Mouse (Mus musculus) 416B (cell line): ENCODE data around the gene Magi1.

Source experiments
- DNase-seq: peaks from one replicate; pipeline ENCODE4 v3.0.0; 2011; ENCODE audit warnings: low read depth

Gene Magi1

GRCm38 (mm10) chr6:94158119-94158848 lies 125.4 kb downstream of the Magi1 start:
- DNase-seq: no peak

DNA sequence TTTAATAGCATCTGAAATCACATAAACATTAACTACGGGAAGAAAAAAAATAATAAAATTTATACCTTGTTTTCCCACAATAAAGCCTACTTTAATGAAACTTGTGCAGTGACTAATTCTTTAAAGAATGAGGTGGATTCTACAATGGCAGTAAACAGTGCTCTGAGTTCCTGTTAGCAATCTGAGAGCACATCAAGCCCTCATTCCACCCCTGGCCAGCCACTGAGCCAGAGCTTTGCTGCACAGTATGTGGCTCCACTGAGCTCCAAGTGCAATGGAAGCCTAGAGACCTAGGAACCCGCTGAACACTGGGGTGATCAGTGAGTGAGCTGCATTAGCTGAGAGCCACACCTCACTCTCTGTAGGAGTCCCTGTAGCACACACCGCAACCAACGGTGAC lies 127.7 kb downstream of the Magi1 start:
- DNase-seq: no peak

DNA sequence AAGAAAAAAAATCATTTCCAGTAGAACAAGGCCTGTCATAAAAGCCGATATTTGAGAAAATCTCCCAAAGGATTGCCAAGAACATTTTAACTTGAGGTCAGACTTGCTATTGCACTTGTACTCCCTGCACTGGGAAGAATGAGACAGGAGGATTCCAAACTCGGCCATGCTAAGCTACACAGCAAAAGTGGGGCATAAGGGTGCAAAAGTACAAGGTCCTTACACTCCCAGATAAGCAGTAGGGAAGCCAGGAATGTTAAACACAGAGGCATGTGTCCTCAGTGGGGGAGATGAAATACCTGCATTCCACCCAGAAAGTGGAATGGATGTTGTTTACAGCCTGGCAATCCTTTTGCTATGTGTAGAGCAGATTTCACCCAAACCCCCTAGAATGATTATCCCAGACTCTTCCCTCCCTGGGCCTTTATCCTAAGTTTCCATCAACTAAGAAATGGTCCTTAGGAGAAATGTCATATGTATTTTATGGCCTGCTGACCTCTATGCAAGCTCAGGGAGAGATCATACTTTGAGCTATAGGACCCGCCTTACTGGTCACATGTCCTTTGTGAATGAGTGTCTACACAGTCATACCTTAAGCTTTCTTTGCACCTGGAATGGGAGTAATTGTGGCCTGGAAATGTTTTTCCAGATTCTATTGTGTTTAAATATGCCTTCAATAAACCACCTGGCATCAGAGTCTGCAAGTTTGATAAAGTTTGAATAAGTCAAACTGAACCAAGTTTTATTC lies 128.7 kb downstream of the Magi1 start:
- DNase-seq: no peak

GRCm38 (mm10) chr6:94152881-94153280 lies 130.8 kb downstream of the Magi1 start:
- DNase-seq: no peak

DNA sequence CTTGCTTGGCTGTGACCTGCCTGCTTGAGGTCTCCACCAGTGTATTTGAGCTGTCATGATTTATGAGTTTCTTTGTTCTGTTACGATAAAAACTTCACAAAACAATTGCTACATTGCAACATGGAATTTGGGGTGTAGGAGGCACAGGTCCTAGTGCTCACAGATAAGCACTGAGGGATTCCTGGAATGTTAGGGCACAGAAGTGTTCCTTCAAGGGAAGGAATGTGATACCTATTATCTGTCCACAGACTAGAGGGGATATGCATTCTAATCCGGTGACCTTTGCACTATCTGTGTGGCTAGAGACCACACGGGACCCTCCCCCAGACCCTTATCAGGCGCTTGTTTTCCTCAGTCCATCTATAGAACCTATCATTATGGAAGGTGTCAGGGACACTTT lies 132.8 kb downstream of the Magi1 start:
- no peak for DNase-seq

DNA sequence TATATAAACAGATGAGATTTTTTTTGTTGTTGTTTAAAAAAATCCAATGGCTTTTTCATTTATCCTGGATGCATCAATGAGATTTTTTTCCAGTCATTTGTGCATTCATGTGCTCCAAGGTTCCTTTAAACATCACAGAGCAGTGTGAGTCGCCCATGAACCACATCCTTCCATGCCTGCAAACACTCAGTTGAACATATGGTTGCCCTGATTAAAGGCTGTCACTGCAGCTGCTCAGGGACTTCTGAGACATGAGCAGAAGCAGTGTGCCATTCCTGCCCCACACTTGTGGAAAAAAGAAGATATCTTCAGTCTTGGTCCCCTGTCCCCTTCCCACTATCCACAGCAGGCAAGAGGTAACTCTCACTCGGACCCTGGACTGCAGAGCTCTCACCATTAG lies 133.9 kb downstream of the Magi1 start:
- no peak for DNase-seq

DNA sequence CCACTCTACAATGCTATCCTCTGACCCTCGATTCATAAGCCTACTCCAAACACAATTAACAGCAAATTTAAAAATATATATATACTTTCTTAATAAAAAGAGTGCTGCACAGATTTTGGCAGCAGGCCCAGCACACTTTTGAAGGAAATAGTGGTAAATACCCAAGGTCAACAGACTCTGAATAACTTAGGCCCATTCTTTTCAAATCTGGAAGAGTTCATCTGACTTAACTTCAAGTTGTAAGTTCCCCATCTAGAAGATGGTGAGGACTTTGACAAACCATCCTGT lies 137.6 kb downstream of the Magi1 start:
- no peak for DNase-seq

DNA sequence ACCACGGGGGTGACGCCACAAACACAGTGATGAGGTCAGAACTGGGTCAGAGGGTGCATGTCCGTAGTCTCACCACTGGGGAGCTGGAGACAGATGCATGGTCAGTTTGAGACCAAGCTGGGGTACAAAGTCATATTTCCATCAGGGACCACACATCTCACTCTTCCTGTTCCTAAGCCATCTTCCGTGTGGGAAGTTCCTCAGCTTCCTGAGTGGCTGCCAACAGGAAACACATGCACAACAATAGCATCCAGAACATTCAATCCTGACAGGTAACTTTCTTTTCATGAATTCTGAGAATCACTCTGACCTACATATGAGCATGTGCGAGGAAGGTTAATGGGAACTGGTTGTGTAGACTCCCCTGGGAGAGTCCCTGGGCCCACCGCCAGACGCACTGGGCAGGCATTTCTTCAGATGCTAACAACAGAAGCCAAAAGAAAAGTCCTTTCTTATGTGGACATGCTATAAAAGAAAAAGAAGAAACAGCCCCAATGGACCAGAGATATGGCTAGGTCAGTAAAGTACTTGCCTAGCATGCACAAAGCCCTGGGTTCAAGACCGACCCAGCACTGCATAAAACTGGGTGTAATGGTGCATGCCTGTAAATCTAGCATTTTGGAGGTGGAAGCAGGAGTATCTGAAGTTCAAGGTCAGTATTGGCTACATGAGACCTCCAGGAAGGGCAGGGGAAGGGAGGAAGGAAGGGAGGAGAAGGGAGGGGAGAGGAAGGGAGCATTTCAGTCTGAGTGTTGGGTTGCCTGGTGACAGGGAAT lies 138.1 kb downstream of the Magi1 start:
- no peak for DNase-seq

DNA sequence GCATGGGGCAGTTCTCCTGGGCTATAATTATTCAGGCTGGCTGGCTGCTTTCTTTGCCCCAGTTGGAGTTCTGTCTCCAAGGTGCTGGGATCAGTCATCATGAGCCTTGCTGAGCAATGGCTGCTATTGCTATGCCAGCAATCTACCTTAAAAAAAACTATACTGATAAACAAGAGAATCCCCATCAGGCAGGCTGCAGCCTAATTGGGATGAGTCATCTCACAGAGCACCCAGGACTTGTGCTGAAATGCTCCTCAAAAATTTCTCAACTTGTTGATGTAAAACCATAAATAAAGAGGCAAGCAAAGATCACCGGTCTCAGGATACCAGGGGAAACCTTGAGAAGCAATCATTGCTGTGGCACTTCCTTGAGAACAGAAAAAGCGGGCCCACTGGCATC lies 141.2 kb downstream of the Magi1 start:
- no peak for DNase-seq

DNA sequence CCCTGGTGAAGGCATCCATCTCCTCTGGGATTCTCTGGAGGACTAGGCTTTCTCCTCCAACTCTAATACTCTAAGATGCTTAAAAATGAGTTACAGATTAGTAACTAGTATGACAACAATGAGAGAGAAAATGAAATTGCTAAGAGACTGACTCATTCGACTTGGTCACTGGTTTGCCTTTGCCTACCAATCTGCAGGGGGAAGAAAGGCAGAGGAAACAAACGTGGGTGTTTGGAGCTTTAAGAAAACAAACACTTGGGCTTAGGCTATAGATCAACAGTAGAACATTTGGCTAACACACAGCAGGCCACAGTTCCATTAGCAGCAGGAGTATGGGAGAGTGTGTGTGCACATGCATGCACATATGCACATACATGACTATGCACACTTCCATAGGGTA lies 142.2 kb downstream of the Magi1 start:
- DNase-seq: no peak

- peak; percentile 13 for DNase-seq
Measured at GRCm38 (mm10) chr6:94139952-94140414, 143.7 kb downstream of the Magi1 start.

GRCm38 (mm10) chr6:94136693-94137092 lies 147.0 kb downstream of the Magi1 start:
- no peak for DNase-seq

DNA sequence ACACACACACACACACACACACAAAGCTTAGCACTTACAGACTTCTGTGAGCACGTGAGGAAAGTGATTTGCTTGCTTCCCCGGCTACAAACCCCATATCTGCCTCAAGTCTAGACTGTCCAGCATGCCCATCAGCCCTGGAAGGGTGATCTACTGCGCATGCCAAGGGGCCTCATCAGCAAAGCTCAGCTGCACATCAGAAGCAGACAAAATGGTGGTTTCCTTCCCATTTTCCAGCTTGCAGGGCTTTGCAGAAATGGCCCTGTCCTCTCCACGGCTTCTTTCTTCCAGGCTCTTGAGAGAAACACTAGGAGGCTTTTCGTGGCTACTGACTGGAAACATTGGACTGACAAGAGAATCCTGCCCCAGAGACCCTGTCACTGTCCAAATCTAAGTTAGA lies 149.6 kb downstream of the Magi1 start:
- no peak for DNase-seq

DNA sequence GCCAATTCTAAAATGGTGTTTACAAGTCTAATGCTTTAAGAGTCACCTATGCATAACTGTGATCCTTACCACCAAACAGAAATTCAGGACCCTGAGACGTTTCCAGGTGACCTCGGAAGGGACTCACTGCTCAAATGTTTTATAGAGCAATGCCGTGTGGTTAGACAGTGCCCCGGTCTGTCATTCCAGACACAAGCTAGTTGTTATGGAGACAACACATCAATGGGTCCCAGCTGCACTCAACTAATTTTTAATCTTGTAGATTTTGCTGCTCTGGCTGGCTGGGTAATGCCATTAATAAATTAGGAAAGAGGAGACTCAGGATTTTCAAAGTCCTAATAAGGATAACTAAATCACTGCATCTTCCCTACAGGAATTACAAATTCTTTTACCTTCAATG lies 151.7 kb downstream of the Magi1 start:
- DNase-seq: no peak

GRCm38 (mm10) chr6:94130389-94130788 lies 153.3 kb downstream of the Magi1 start:
- DNase-seq: no peak

DNA sequence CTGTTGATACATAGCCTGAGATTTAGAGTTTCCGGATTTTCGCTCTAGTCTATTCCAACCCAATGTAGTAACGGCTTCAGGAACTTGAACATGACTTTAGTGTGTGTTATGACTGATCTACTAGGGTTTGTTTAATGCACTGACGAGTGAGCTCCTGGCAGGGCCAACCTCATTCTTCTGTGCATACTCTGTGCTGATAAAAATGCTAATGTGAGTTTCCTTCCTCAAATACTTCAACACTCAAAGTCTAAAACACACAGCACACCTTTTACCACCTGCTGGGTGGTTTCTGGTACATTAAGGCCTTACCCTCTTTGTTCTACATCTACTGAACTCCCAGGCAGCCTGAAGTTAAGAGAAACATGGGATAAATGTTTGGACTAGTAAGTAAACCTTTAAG lies 157.0 kb downstream of the Magi1 start:
- DNase-seq: no peak

DNA sequence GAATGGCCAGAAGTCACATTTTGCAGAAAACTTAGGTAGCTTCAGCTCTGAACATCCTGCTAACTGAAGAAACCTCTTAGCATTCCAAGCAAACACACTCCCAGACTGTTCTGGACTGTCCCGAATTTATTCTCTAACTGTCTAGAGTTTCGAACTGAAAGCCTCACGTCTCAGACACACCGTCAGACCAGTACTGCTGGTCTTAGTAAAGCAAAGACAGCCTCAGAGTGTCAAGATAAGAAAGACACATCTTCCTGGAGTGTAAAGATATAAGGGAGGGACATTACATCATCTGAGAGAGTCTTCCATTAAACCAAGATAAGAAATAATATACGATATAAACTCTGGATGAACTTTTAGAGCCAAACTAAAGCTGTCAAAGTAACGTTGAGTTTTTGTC lies 158.6 kb downstream of the Magi1 start:
- DNase-seq: no peak

- DNase-seq: no peak
Measured at GRCm38 (mm10) chr6:94124279-94124678, 159.4 kb downstream of the Magi1 start.

GRCm38 (mm10) chr6:94122566-94123150 lies 161.1 kb downstream of the Magi1 start:
- DNase-seq: no peak

- DNase-seq: no peak
Measured at GRCm38 (mm10) chr6:94121488-94121887, 162.2 kb downstream of the Magi1 start.

DNA sequence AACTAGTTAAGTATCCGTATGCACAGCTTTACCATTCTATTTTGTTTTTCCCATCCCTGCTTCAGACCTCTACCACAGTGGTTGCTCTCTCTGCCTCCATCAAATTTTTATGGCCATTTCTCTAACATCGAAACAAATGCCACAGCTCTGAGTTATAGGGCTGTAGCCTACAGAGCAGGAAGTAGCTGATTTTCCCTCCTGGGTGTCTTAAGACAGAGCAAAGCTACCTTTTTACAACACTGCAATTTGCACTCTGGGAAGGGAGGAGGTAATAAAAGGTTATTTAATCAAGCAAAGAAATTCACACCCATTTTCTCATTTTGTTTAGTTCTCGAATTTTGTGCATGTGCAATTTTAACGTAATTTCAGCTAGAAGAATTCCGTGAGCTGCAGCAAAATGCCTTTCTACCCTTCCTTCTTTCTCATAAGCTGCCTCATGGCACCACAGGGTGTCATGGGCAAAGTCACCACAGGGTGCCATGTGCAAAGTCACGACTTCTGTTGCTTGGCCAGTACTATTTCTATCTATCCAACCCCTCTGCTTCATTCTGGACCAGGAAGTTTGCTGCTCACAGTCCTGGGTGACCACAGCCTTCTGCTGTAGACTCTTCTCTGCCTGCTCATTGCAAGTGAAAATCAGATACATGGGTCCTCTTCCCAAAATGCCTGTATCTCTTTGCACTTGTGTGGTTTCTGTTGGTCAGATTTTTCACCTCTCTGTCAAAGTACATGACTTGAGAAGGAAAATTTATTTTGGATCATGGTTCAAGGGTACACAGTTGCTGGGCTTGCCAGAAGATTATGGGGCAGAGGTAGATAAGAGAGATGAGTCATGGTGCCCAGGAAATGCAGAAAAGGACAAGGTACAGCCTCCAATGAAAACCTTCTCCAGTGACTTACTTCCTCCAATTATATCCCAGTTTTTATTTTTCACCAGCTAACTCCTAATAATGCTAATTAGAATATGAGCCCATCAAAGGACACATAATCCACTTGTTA lies 167.0 kb downstream of the Magi1 start:
- DNase-seq: no peak
